Mouse (Mus musculus) MEL (cell line): ENCODE results near the gene Tgfbr3. TPM values are rescaled to one million over a fixed set of nuclear protein-coding genes. Genes with fewer than 3 reads are reported as not detected.

Experiments used
- DNase-seq: peaks from one replicate; pipeline ENCODE4 v3.0.0; 2011; ENCODE audit warnings: low read depth, low spot score
- H3K27ac ChIP-seq: 2 replicates; pipeline ENCODE4 v1.5.1; 2012; ENCODE audit warnings: low read depth, mild to moderate bottlenecking, control low read depth, low read length, moderate library complexity; ENCODE audit not compliant: control insufficient read depth
- H3K27me3 ChIP-seq, 2 experiments: fragments of 150-350 bp in 1 of 2; sonication (generic) in 1 of 2; 2 replicates each; pipeline ENCODE4 v1.6.1; 2012; ENCODE audit warnings: low read length in 2 of 2, mild to moderate bottlenecking in 2 of 2, improper control_type of control experiment in 1 of 2, moderate library complexity in 1 of 2; ENCODE audit not compliant: insufficient read depth in 2 of 2, control insufficient read depth in 1 of 2
- H3K36me3 ChIP-seq, 2 experiments: 2 replicates each; pipeline ENCODE4 v1.6.1; 2012 to 2014; ENCODE audit warnings: low read length in 2 of 2, improper control_type of control experiment in 1 of 2, inconsistent platforms in 1 of 2, mild to moderate bottlenecking in 1 of 2; ENCODE audit not compliant: insufficient read depth in 2 of 2, control insufficient read depth in 1 of 2
- H3K4me1 ChIP-seq, 2 experiments: fragments of 150-350 bp in 1 of 2; sonication (generic) in 1 of 2; 2 replicates each; pipeline ENCODE4 v1.6.1; 2012; ENCODE audit warnings: low read length in 2 of 2, improper control_type of control experiment in 1 of 2, mild to moderate bottlenecking in 1 of 2; ENCODE audit not compliant: insufficient read depth in 2 of 2, control insufficient read depth in 1 of 2
- H3K4me3 ChIP-seq, 2 experiments: fragments of 150-350 bp in 1 of 2; sonication (generic) in 1 of 2; 2 replicates each; pipeline ENCODE4 v1.5.1; 2012; ENCODE audit warnings: low read depth in 2 of 2, low read length in 2 of 2, mild to moderate bottlenecking in 2 of 2, moderate library complexity in 2 of 2, control low read depth in 1 of 2, improper control_type of control experiment in 1 of 2; ENCODE audit not compliant: control insufficient read depth in 1 of 2, insufficient read depth in 1 of 2
- H3K79me2 ChIP-seq: 2 replicates; pipeline ENCODE4 v1.6.1; 2012; ENCODE audit warnings: mild to moderate bottlenecking, low read length, moderate library complexity; ENCODE audit not compliant: control insufficient read depth, poor library complexity, insufficient read depth
- H3K9ac ChIP-seq: 2 replicates; pipeline ENCODE4 v1.6.1; 2012; ENCODE audit warnings: low read depth, mild to moderate bottlenecking, control low read depth, low read length, moderate library complexity; ENCODE audit not compliant: control insufficient read depth, poor library complexity, severe bottlenecking
- H3K9me3 ChIP-seq: fragments of 150-350 bp; sonication (generic); replicated peaks from 2 replicates; pipeline ENCODE4 v1.6.1; 2012; ENCODE audit warnings: mild to moderate bottlenecking, low read length, improper control_type of control experiment, moderate library complexity; ENCODE audit not compliant: insufficient read depth
- BHLHE40 ChIP-seq: IDR thresholded peaks from 2 replicates; pipeline ENCODE4 v1.6.1; 2012; ENCODE audit warnings: low read depth, mild to moderate bottlenecking, inconsistent platforms, low read length, improper control_type of control experiment, borderline replicate concordance
- E2F4 ChIP-seq: IDR thresholded peaks from 2 replicates; pipeline ENCODE4 v1.6.1; 2011; ENCODE audit warnings: low read depth, low read length, improper control_type of control experiment, borderline replicate concordance
- EP300 ChIP-seq, 2 experiments: IDR thresholded peaks; 2 replicates each; pipeline ENCODE4 v1.6.1; 2011; ENCODE audit warnings: improper control_type of control experiment in 2 of 2, low read length in 2 of 2, low read depth in 1 of 2, mild to moderate bottlenecking in 1 of 2
- ETS1 ChIP-seq: IDR thresholded peaks from 2 replicates; pipeline ENCODE4 v1.6.1; 2012; ENCODE audit warnings: low read depth, mild to moderate bottlenecking, inconsistent platforms, low read length, improper control_type of control experiment, moderate library complexity
- GABPA ChIP-seq: IDR thresholded peaks from 2 replicates; pipeline ENCODE4 v1.6.1; 2012; ENCODE audit warnings: low read depth, mild to moderate bottlenecking, inconsistent platforms, low read length, improper control_type of control experiment, moderate library complexity
- GATA1 ChIP-seq: IDR thresholded peaks from 2 replicates; pipeline ENCODE4 v1.6.1; 2011; ENCODE audit warnings: low read depth, low read length, improper control_type of control experiment
- HCFC1 ChIP-seq: IDR thresholded peaks from 2 replicates; pipeline ENCODE4 v1.6.1; 2012; ENCODE audit warnings: low read depth, mild to moderate bottlenecking, inconsistent platforms, low read length, improper control_type of control experiment, moderate library complexity
- KAT2A ChIP-seq: conservative IDR thresholded peaks from 2 replicates; pipeline ENCODE4 v1.6.1; 2012; ENCODE audit warnings: low read depth, low read length, improper control_type of control experiment, inconsistent platforms
- MAFK ChIP-seq: IDR thresholded peaks from 2 replicates; pipeline ENCODE4 v1.6.1; 2011; ENCODE audit warnings: low read depth, mild to moderate bottlenecking, low read length, improper control_type of control experiment, borderline replicate concordance
- MAX ChIP-seq: IDR thresholded peaks from 2 replicates; pipeline ENCODE4 v1.6.1; 2011; ENCODE audit warnings: low read length, improper control_type of control experiment
- MAZ ChIP-seq: IDR thresholded peaks from 2 replicates; pipeline ENCODE4 v1.6.1; 2012; ENCODE audit warnings: low read depth, mild to moderate bottlenecking, inconsistent platforms, low read length, improper control_type of control experiment
- MEF2A ChIP-seq: IDR thresholded peaks from 2 replicates; pipeline ENCODE4 v1.6.1; 2014; ENCODE audit warnings: low read depth, mild to moderate bottlenecking, inconsistent platforms, low read length, improper control_type of control experiment; ENCODE audit not compliant: poor library complexity, insufficient replicate concordance, severe bottlenecking; ENCODE audit errors: extremely low read depth
- MXI1 ChIP-seq: IDR thresholded peaks from 2 replicates; pipeline ENCODE4 v1.6.1; 2011; ENCODE audit warnings: mild to moderate bottlenecking, low read depth, low read length, improper control_type of control experiment
- MYC ChIP-seq: IDR thresholded peaks from 2 replicates; pipeline ENCODE4 v1.6.1; 2011; ENCODE audit warnings: low read depth, mild to moderate bottlenecking, low read length, improper control_type of control experiment, moderate library complexity
- POLR2AphosphoS5 ChIP-seq: IDR thresholded peaks from 2 replicates; pipeline ENCODE4 v1.6.1; 2012; ENCODE audit warnings: low read depth, borderline replicate concordance, mild to moderate bottlenecking, inconsistent platforms, low read length, moderate library complexity, mixed read lengths
- RCOR1 ChIP-seq: IDR thresholded peaks from 2 replicates; pipeline ENCODE4 v1.6.1; 2012; ENCODE audit warnings: low read depth, mild to moderate bottlenecking, inconsistent platforms, low read length, improper control_type of control experiment
- SIN3A ChIP-seq: IDR thresholded peaks from 2 replicates; pipeline ENCODE4 v1.6.1; 2012; ENCODE audit warnings: low read length, improper control_type of control experiment, inconsistent platforms
- SMC3 ChIP-seq: IDR thresholded peaks from 2 replicates; pipeline ENCODE4 v1.6.1; 2011; ENCODE audit warnings: low read depth, low read length, improper control_type of control experiment
- TBP ChIP-seq: IDR thresholded peaks from 2 replicates; pipeline ENCODE4 v1.8.0; 2011; ENCODE audit warnings: low read depth, low read length, improper control_type of control experiment
- TCF12 ChIP-seq: IDR thresholded peaks from 2 replicates; pipeline ENCODE4 v1.6.1; 2014; ENCODE audit warnings: low read depth, mild to moderate bottlenecking, inconsistent platforms, low read length, improper control_type of control experiment, moderate library complexity
- ZNF384 ChIP-seq: IDR thresholded peaks from 2 replicates; pipeline ENCODE4 v1.6.1; 2012; ENCODE audit warnings: low read depth, mild to moderate bottlenecking, inconsistent platforms, low read length, improper control_type of control experiment
- polyA plus RNA-seq, 2 experiments: library from polyadenylated mRNA; stranded (reverse) in 1 of 2; unstranded in 1 of 2; fragments of >175 nt in 1 of 2; fragments of >200 nt in 1 of 2; gene quantifications; 2 replicates each; pipeline versions ENCODE4 v1.2.1 to v1.2.4; 2012; ENCODE audit warnings: low replicate concordance in 2 of 2, low read depth in 1 of 2; ENCODE audit not compliant: insufficient read length in 2 of 2, insufficient read depth in 1 of 2, missing spikeins in 1 of 2
- total RNA-seq: library from RNA; depleted of rRNA; stranded (reverse); fragments of 300-350 nt; gene quantifications from 2 replicates; pipeline ENCODE4 v1.2.3, GENCODE M21; 2012

Tgfbr3 gene
- total and polyA plus RNA-seq, 3 experiments, result 3.0 to 5.9 TPM; not detected in 1

DNA sequence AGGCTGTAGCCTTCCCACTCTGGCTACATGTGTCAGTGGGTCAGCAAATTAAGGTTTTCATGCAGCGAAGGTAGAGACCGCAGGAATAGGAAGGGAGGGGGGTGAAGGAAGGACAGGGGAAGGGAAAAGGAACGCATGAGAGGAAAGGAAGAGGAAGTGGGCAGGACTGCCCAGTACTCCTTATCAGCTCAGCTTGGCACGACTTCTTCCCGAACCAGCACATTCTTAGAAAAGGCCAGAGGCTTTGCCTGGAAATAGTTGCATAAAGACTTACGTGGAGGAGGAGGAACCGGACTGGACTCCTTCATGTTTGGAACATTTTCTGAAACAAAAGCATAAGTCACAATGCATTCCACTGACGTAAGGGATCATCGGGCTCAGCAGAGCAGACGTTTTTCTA is 168.3 kb downstream of the Tgfbr3 start:
- Histone ChIP-seq H3K9ac (no peak overlapping the region), H3K9me3 (no peaks in the 10 kb centered on the region), H3K4me1 (peaks cover 0 to 9% of the 10 kb centered on the region in 2 experiments; a peak in 3 of 4 replicates), H3K27me3 (no peaks in the 10 kb centered on the region), H3K27ac (0 out of 2 replicates have a peak overlapping the region, but pooled peaks have one; percentile 21), H3K36me3 (peaks cover 0 to 8% of the 10 kb centered on the region in 2 experiments; a peak in 2 of 4 replicates)
- DNase-seq, result peak; percentile 47
- TF ChIP-seq SMC3 (no peak), GATA1 (peak; percentile 68), SIN3A (0 out of 2 replicates have a peak, but pooled peaks have one; percentile 29), EP300 (IDR thresholded peaks at IDR 0.05; ENCODE audit: low read depth in 1 of 2, low read length in 2 of 2) (peak; percentile 26 to 52; a peak in 2 of 4 replicates), BHLHE40 (0 out of 2 replicates have a peak, but pooled peaks have one; percentile 14), ETS1 (0 out of 2 replicates have a peak, but pooled peaks have one; percentile 7), POLR2AphosphoS5 (no peak), GABPA (no peak), MAX (no peak), TCF12 (no peak)
- TF ChIP-seq, all 39 proteins: peak for 5
- Histone ChIP-seq H3K79me2 (no peaks in the 10 kb centered on the region), H3K4me3 (no peak overlapping the region)

DNA sequence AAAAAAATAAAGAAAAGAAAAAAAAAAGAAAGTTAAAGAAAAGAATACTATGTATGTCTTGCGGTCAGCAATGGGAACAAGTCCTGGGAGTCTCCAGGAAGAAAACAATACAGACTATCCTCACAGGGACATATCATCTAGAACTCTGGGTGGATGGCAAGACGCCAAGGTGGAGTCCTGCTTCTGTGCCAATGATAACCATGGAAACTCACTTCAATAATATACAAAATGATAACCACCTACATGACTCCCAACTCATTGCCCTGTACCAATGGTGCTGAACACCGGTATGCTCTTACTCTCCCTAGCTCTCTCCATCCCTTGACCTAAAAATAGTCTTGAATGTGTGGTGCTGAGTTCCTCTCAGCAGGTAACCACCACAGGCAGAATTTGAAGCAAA is 168.8 kb downstream of the Tgfbr3 start:
- Histone ChIP-seq H3K4me3 (no peak overlapping the region), H3K27ac (no peak overlapping the region), H3K4me1 (peaks cover 0 to 9% of the 10 kb centered on the region in 2 experiments; a peak in 3 of 4 replicates), H3K79me2 (no peaks in the 10 kb centered on the region), H3K36me3 (peaks cover 0 to 8% of the 10 kb centered on the region in 2 experiments; a peak in 2 of 4 replicates), H3K9ac (no peak overlapping the region), H3K9me3 (no peaks in the 10 kb centered on the region), H3K27me3 (no peaks in the 10 kb centered on the region)
- TF ChIP-seq MXI1 (no peak), RCOR1 (no peak), ZNF384 (no peak), TBP (no peak), SIN3A (0 out of 2 replicates have a peak, but pooled peaks have one; percentile 1)
- peak; percentile 63 for DNase-seq

GRCm38 (mm10) chr5:107119896-107120295 is 169.5 kb downstream of the Tgfbr3 start:
- no peak for DNase-seq
- Histone ChIP-seq H3K4me3 (no peak overlapping the region), H3K27ac (no peak overlapping the region), H3K79me2 (no peaks in the 10 kb centered on the region), H3K36me3 (peaks cover 0 to 8% of the 10 kb centered on the region in 2 experiments; a peak in 2 of 4 replicates), H3K27me3 (no peaks in the 10 kb centered on the region), H3K9me3 (no peaks in the 10 kb centered on the region), H3K9ac (no peak overlapping the region), H3K4me1 (peaks cover 0 to 9% of the 10 kb centered on the region in 2 experiments; a peak in 3 of 4 replicates)
- TF ChIP-seq MAZ (no peak), ZNF384 (no peak), MEF2A (no peak), MAFK (no peak), RCOR1 (no peak), E2F4 (no peak), KAT2A (no peak), MXI1 (no peak), HCFC1 (no peak), EP300 (IDR thresholded peaks at IDR 0.05; ENCODE audit: low read depth in 1 of 2, low read length in 2 of 2) (no peak), MYC (no peak), SIN3A (no peak)
